Mouse (Mus musculus) ovary, postnatal 14 days (tissue): ENCODE data around the gene Lin37.
A peak's percentile ranks its signal among the peaks of the same experiment; 100 is the strongest.

Experiments
- DNase-seq: peaks from one replicate; pipeline ENCODE4 v3.0.0; 2022; ENCODE audit warnings: low spot score

Lin37 gene

DNA sequence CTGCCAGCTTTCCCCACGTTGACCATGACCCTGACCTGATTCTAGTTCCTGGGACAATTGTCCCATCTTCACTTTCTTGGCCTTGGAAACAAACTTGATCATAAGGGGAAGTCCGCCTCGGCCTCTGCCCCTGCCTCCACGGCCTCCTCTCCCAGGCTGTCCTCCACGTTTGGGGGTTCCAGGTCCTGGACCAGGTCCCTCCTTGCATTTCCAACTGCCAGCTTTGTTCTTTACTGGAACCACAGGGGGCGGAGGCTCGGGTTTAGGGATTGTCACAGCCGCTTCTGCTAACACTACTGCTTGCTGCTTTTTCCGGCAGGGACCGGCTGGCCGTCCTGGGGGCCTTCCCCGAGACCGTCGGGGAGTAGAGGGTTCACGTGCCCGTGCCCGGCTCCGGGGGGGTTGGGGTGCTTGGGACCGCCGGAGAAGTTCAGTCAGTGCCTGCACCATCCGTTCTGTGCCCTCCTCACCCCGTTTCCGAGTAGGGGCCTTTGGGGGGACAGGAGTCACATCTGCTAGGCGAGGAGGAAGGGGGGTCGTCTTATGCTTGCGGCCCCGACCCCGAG is 26.9 kb upstream of the Lin37 start:
- no peak for DNase-seq

GRCm38 (mm10) chr7:30585170-30585569 is 25.5 kb upstream of the Lin37 start:
- no peak for DNase-seq

- no peak for DNase-seq
Observed at GRCm38 (mm10) chr7:30584339-30584738, 24.7 kb upstream of the Lin37 start.

DNA sequence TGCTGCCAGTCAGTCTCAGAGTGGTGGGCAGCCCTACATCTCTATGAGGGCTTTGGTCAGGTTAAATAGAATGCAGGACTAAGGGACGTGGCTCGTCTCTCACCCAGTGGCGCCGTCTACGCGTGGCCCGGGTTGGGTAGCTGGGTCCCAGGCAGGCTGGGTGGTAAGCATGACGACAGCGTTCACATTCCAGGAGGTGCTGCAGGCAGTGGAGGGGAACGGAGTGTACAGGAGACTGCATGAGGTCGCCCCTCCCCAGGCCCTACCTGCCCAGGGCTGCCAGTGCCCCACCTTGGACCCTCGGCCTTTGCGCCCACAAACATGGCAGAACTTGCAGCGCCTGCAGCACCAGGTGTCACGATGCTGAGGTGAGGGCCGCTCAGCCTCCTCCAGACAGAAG is 21.9 kb upstream of the Lin37 start:
- no peak for DNase-seq

- no peak for DNase-seq
Observed at GRCm38 (mm10) chr7:30579950-30580349, 20.3 kb upstream of the Lin37 start.

DNA sequence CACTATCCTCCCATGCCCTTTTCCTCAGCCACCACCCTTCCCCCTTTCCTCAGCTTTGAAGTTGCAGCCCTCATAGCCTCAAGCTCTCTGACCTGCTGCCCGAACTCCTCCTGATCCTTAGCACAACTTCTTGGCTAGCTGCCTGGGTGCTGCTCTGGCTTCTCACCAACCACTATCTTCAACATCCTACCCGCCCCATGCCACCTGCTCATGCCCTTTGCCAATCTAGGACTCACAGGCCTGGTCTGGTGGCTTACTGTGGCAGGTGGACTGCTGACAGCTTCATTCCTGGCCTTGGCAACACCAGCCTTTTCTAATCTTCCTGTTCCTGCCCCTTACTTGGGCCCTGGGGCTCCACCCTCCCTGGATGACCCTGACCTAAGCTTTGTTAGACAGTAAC is 13.3 kb upstream of the Lin37 start:
- DNase-seq = peak; percentile 31

DNA sequence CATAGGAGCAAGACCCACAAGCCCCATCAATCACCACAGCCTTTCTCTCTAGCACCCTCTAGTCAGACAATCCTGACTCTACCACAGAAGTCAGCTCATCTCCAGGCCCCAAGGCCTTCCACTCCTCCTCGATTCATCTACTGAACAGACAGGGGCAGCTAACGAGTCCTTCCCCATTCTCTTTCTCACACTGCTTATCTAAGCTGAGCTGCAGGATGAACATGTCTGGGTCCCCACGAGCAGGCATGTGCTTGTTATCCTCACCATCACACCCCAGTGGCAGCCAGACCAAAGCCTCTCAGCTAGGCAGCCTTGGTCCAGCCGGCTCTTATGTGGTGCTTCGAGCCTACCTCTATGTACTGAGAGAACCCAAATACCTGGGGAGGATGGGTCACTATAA is 12.8 kb upstream of the Lin37 start:
- DNase-seq = no peak

DNA sequence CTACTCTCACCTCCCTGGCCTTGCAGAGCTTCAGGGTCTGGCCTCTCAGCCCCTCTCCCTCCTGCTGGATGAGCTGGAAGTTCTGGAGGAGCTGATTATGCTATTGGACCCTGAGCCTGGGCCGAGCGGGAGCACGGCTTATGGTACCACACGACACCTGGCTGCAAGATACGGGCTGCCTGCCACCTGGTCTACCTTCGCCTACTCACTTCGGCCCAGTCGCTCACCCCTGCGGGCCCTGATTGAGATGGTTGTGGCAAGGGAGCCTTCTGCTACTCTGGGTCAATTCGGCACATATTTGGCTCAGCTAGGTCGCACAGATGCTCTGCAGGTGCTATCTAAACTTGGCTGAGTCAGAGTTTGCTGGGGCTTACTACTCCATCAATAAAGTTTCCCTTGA is 7.9 kb upstream of the Lin37 start:
- DNase-seq = no peak

DNA sequence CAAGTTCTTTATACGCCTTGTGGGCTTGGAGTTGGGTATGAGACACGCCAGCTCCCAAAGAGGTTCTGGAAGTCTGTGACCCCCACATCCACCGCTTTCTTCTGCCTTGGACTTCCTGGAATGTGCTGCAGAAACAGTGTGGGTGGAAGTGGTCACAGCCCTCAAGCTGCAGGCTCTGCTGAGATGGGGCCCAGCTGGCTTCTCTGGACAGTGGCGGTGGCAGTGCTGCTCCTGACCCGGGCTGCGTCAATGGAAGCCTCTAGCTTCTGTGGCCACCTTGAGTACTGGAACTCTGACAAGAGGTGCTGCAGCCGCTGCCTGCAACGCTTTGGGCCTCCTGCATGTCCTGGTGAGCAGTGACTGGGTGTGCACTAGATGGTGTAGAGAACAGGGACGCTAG is 6.4 kb upstream of the Lin37 start:
- DNase-seq = no peak

DNA sequence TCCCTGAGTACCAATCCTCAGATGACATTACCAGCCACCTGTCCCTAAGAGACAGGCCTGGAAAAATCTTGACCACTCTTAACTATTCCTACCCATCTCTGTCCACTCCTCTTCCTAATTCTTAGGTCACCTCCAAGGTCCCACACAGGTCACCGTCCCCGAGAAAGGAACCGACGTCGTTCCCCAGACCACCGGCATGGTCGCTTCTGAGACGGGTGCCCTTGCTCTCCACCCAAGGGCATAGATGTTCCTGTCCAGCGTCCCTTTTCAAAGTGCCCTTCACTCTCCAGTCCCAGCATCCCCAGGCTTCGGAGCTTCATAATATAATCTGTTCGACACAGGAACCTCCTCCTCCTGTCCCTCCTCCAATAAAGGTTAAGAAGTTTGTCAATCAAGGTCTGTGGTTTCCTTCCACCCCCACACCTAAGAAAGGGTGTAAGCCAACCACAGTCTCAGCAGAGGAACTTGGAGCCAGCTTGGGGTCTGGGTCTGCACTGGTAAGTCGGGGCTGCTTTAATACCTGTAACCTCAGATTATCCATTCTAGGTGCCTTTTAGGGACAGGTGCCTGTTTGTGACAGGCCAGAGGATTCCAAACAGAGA is 5.4 kb upstream of the Lin37 start, which contains the start of gene Igflr1:
Gene Igflr1, plus strand, starts transcription at position 458 of the 602 bp plus-strand sequence.
- no peak for DNase-seq

DNA sequence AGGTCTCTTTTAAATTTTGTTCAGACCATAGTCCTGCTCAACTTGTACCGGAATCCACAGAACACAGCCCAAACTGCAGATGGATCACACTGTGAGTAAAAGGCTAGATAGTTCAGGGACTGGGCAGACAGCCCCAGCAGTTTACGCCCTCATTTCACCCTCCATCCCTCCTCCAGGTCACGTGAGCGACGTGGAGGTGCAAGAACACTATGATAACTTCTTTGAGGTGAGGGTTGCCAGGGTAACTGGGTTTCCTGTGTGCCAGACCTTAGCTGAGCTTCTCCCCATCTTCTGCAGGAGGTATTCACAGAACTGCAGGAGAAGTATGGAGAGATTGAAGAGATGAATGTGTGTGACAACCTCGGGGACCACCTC is 4.3 kb upstream of the Lin37 start:
- DNase-seq = no peak

GRCm38 (mm10) chr7:30563117-30563905 is 3.7 kb upstream of the Lin37 start, which contains the start of the genes U2af1l4, Gm49396 and Psenen:
TSS of gene U2af1l4 (plus strand) at chr7:30563301.
TSS of gene Gm49396 (plus strand) at chr7:30563344.
TSS of gene Psenen (minus strand) at chr7:30563627.
- peak; percentile 87 for DNase-seq

DNA sequence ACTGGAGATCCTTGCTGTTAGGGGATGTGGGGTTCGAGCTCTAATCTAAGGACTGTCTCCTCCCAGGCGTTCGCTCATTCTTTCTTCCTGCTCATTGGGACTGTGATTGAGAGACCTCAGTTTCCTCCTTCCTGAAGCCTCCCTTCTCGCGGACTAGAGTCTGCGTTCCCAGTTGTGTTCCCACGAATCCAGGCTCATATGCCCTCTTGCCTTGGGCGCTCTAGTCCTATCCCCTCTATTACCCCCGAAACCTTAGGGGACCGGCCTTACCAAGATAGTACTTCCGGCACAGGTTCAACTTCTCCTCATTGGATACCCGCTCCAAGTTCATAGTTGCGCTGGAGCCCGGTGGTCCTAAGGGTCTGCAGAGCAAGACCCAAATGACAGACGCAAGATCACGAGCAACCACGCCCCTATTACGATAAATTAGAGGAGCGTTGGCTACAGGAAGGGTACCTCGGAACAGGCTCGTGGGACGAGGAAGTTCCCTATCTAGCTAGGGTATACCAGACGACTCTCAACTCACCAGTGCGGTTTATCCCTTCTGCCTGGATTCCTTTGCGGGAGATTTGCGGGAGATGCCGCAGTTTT is 3.0 kb upstream of the Lin37 start:
- DNase-seq = no peak

- no peak for DNase-seq
Observed at GRCm38 (mm10) chr7:30560296-30560695, 658 bp upstream of the Lin37 start.

- no peak for DNase-seq
Observed at GRCm38 (mm10) chr7:30558656-30559442, 789 bp downstream of the Lin37 start.

- no peak for DNase-seq
Observed at GRCm38 (mm10) chr7:30557901-30558514, 1.6 kb downstream of the Lin37 start.

DNA sequence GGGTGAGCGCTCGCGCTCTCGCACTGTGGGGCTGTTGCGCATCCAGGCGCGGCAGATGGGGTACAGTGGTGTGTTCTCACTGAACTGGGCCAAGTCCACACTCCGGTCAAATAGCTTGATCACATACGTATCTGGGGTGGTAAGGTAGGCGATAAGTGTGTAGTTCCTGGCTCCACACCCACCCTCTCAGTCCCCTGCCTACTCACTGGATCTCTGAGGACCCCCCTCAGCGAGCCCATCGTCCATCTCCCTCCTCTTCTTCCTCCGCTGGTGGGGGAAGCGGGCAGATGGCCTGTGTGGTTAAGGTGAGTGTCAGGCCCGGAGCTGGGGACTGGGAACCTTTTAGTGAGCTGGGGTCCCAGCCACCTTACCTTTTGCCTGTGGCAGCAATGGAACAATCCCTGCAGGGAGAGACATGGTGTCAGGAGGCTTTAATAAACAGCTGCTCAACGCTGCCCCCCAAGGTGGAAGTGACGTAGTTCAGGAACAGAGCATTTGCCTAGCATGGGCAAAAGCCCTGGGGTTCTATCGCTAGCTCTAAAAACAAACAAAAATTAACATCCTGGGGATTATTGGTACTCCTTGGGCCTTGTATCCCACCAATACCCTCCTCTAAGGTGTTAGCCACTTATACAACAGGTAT is 2.6 kb downstream of the Lin37 start:
- DNase-seq = no peak

DNA sequence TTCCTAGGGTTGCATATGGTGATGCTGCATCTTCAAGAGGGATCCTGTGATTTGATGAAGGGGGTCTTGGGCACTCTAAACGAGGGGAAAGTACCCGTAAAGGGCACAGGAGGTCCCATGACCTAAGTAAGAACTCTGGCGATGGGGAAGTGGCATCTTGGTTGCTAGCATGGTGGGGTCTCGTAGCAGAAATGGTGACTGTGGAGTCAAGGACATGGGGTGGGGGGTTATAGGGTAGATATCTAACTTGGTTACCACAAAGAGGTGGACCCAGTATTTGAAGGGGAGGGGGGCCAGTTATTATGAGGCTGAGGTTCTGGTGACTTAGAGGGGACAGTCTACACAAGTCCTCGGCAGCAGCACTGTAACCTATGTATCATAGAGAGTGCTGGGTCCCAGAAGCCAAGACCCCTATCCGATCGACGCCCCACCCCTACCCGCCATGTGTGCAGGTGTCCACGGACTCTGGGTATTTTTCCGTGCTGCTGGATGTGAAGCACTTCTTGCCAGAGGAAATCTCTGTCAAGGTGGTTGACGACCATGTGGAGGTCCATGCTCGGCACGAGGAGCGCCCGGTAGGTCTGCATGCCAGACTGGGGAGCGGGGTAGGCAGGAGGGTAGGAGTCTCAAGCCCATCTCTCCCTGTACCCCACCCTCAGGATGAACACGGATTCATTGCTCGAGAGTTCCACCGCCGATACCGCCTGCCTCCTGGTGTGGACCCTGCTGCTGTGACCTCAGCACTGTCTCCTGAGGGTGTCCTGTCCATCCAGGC is 5.6 kb downstream of the Lin37 start:
- DNase-seq = no peak

GRCm38 (mm10) chr7:30553021-30553589 is 6.5 kb downstream of the Lin37 start:
- DNase-seq = no peak
